ENCODE assay signal across 8 mouse cellular contexts in the genomic region with DNA sequence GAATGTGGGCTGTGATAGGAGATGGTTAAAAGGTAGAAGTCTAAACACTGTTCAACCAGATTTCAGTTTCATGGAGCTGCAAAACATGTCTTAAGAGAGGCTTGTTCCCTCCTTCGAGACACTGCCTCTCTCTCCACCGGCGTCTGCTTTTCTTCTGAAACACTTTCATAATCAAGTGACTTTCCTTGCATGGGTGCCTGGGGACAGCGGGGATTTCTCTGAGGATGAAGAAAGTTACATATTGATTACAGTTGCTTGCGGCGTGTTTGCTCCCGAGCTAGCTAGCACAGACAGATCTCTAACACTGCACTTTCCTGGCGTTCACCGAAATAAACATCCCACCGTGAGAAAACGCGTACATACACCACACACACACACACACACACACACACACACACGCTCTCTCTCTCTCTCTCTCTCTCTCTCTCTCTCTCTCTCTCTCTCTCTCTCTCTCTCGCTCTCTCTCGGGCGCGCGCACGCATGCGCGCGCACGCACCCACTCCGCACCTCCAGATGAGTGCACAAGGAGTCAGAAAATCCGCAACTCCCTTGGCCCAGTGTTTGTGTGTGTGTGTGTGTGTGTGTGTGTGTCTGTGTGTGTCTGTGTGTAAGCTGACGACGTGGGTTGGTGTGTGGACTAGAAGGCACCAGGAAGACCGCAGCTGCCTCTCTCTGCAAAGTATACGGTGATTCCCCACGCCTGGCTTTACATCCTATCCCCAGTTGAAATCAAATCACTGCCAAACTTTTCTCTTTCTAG. TPM values are rescaled to one million over a fixed set of nuclear protein-coding genes. Genes with fewer than 3 reads are reported as not detected.
A peak's percentile ranks its signal among the peaks of the same experiment; 100 is the strongest.
DNase-seq lines count a peak whose midpoint lies in the region; ATAC-seq lines count a peak whose summit lies in the region.

No protein-coding gene starts in this region.

- peak; percentile 76 for DNase-seq in heart, adult 11 months
- no peak for DNase-seq in heart, adult 9 months (ENCODE audit: low spot score in 2 of 2)
- peak; percentile 13 to 44 for DNase-seq in cerebellum, postnatal 36 days
- DNase-seq in retina, postnatal 7 days (ENCODE audit: low read depth, low spot score) = peak; percentile 8
- DNase-seq in thymus, postnatal 36 days = no peak

- H3K27me3 ChIP-seq in heart, embryonic 12.5 days (replicated peaks) = peaks cover 13% of the 10 kb centered on the region
- H3K27me3 ChIP-seq in kidney, embryonic 16.5 days (ENCODE audit: insufficient read depth, low read length) = peaks cover 31% of the 10 kb centered on the region
- peaks cover 55% of the 10 kb centered on the region for H3K27me3 ChIP-seq in liver, embryonic 15.5 days

- H3K4me3 ChIP-seq in heart, embryonic 12.5 days = peak overlapping the region; percentile 76
- peak overlapping the region; percentile 58 for H3K4me3 ChIP-seq in kidney, embryonic 16.5 days (ENCODE audit: low read length)
- peak overlapping the region; percentile 40 for H3K4me3 ChIP-seq in liver, embryonic 15.5 days (replicated peaks)

- peaks cover 17% of the 10 kb centered on the region; the same call in 1 of the 2 replicates for H3K4me1 ChIP-seq in heart, embryonic 12.5 days (replicated peaks)
- peaks cover 29% of the 10 kb centered on the region for H3K4me1 ChIP-seq in kidney, embryonic 16.5 days (ENCODE audit: insufficient read depth, low read length)
- H3K4me1 ChIP-seq in liver, embryonic 15.5 days (replicated peaks) = peaks cover 21% of the 10 kb centered on the region; the same call in 1 of the 2 replicates

- H3K4me2 ChIP-seq in heart, embryonic 12.5 days = peak overlapping the region; percentile 92
- peak overlapping the region; percentile 81 for H3K4me2 ChIP-seq in kidney, embryonic 16.5 days (replicated peaks; ENCODE audit: low read depth, low read length)
- H3K4me2 ChIP-seq in liver, embryonic 15.5 days = peak overlapping the region; percentile 64

- peak overlapping the region; percentile 75 for H3K9ac ChIP-seq in heart, embryonic 12.5 days
- H3K9ac ChIP-seq in kidney, embryonic 16.5 days (replicated peaks; ENCODE audit: low read length) = peak overlapping the region; percentile 65
- no peak overlapping the region for H3K9ac ChIP-seq in liver, embryonic 15.5 days

- peak overlapping the region; percentile 68; the same call in 1 of the 2 replicates for H3K27ac ChIP-seq in heart, embryonic 12.5 days (ENCODE audit: poor library complexity, severe bottlenecking)
- H3K27ac ChIP-seq in kidney, embryonic 16.5 days (ENCODE audit: low read length) = no peak overlapping the region
- H3K27ac ChIP-seq in liver, embryonic 15.5 days (replicated peaks) = no peak overlapping the region

- WGBS in heart, embryonic 12.5 days = under 1% methylated on average over 28 of the region's 30 CpGs
- WGBS in kidney, embryonic 16.5 days = under 1% methylated on average over 24 of the region's 30 CpGs
- 1% methylated on average over 29 of the region's 30 CpGs for WGBS in liver, embryonic 15.5 days (ENCODE audit: insufficient replicate concordance)

- no peaks in the 10 kb centered on the region for H3K9me3 ChIP-seq in heart, embryonic 12.5 days (replicated peaks)
- H3K9me3 ChIP-seq in kidney, embryonic 16.5 days (ENCODE audit: low read length) = no peaks in the 10 kb centered on the region
- H3K9me3 ChIP-seq in liver, embryonic 15.5 days (replicated peaks) = no peaks in the 10 kb centered on the region

- no peaks in the 10 kb centered on the region for H3K36me3 ChIP-seq in heart, embryonic 12.5 days
- no peaks in the 10 kb centered on the region for H3K36me3 ChIP-seq in kidney, embryonic 16.5 days (ENCODE audit: insufficient read depth, low read length)
- no peaks in the 10 kb centered on the region for H3K36me3 ChIP-seq in liver, embryonic 15.5 days (replicated peaks)

- peak; percentile 41; the same call in 1 of the 2 replicates for ATAC-seq in heart, embryonic 12.5 days (ENCODE audit: insufficient number of reproducible peaks, low FRiP score)
- peak; percentile 69 for ATAC-seq in kidney, embryonic 16.5 days (ENCODE audit: low FRiP score, low TSS enrichment)
- ATAC-seq in liver, embryonic 15.5 days (ENCODE audit: insufficient read depth) = peak; percentile 45

RNA-seq across cellular contexts. Expression of gene Pcdh17, which starts 0.7 kb away (rescaled TPM):
- polyA plus RNA-seq in heart, embryonic 12.5 days (2016; fragmentation: Nextera tagmentation; extraction: Ambion mirVana) = 1.7 and 1.8 TPM in 2 replicates
- 7.6 and 8.2 TPM in 2 replicates for polyA plus RNA-seq in kidney, embryonic 16.5 days (2015; fragmentation: Nextera tagmentation; extraction: Ambion mirVana)
- 0.50 and 0.81 TPM in 2 replicates for polyA plus RNA-seq in liver, embryonic 15.5 days (2015; fragmentation: Nextera tagmentation; extraction: Ambion mirVana)

Comparison
In these comparisons a context has a peak if more than half of its experiments do, and no peak if none do; other contexts are left out.
1. DNase-seq: peak in heart, adult 11 months (single experiment), cerebellum, postnatal 36 days (2 of 2) and retina, postnatal 7 days (single experiment); none in heart, adult 9 months (0 of 2) and thymus, postnatal 36 days (0 of 2).
2. Peak in every context shown above with its lines, with median percentiles within 50 percentile points of each other: ATAC-seq, H3K4me2 ChIP-seq and H3K4me3 ChIP-seq.